Mouse (Mus musculus): ENCODE data around the gene AA986860. TPM values are rescaled to one million over a fixed set of nuclear protein-coding genes. Genes with fewer than 3 reads are reported as not detected.

The AA986860 gene
- total RNA-seq, 2 experiments from 2014 or later, result 1.5 TPM

GRCm38 (mm10) chr1:130734452-130734851 lies 2.7 kb downstream of the AA986860 start:
- no peak for DNase-seq (ENCODE audit: low spot score in 2 of 2)

GRCm38 (mm10) chr1:130734852-130735251 lies 3.1 kb downstream of the AA986860 start:
- DNase-seq (ENCODE audit: low spot score in 2 of 2), result no peak

GRCm38 (mm10) chr1:130737411-130737881 lies 5.7 kb downstream of the AA986860 start:
- DNase-seq (ENCODE audit: low spot score in 2 of 2), result no peak

GRCm38 (mm10) chr1:130737916-130738315 lies 6.1 kb downstream of the AA986860 start:
- no peak for DNase-seq (ENCODE audit: low spot score in 2 of 2)

- DNase-seq (ENCODE audit: low spot score in 2 of 2), result no peak
These were observed 6.9 kb downstream of the AA986860 start for GRCm38 (mm10) chr1:130738551-130739106.

- no peak for DNase-seq (ENCODE audit: low spot score in 2 of 2)
These were observed 7.9 kb downstream of the AA986860 start for GRCm38 (mm10) chr1:130739636-130740035.

GRCm38 (mm10) chr1:130740227-130740648 lies 8.5 kb downstream of the AA986860 start:
- peak in 1 of 2 experiments; percentile 27 for DNase-seq (ENCODE audit: low spot score in 2 of 2)

GRCm38 (mm10) chr1:130740781-130741720 lies 9.3 kb downstream of the AA986860 start:
- peak; percentile 52 to 53 for DNase-seq (ENCODE audit: low spot score in 2 of 2)

GRCm38 (mm10) chr1:130742201-130742600 lies 10.4 kb downstream of the AA986860 start:
- DNase-seq (ENCODE audit: low spot score in 2 of 2), result no peak

- no peak for DNase-seq (ENCODE audit: low spot score in 2 of 2)
These were observed 12.0 kb downstream of the AA986860 start for GRCm38 (mm10) chr1:130743775-130744174.

GRCm38 (mm10) chr1:130744217-130744616 lies 12.4 kb downstream of the AA986860 start:
- DNase-seq (ENCODE audit: low spot score in 2 of 2), result no peak

GRCm38 (mm10) chr1:130744961-130745360 lies 13.2 kb downstream of the AA986860 start:
- no peak for DNase-seq (ENCODE audit: low spot score in 2 of 2)

GRCm38 (mm10) chr1:130745591-130745990 lies 13.8 kb downstream of the AA986860 start:
- DNase-seq (ENCODE audit: low spot score in 2 of 2), result no peak

GRCm38 (mm10) chr1:130746819-130747218 lies 15.0 kb downstream of the AA986860 start:
- DNase-seq (ENCODE audit: low spot score in 2 of 2), result no peak

GRCm38 (mm10) chr1:130759689-130760088 lies 27.9 kb downstream of the AA986860 start:
- DNase-seq (ENCODE audit: low spot score in 2 of 2), result no peak

GRCm38 (mm10) chr1:130761597-130761996 lies 29.8 kb downstream of the AA986860 start:
- DNase-seq (ENCODE audit: low spot score in 2 of 2), result no peak

GRCm38 (mm10) chr1:130762045-130762760 lies 30.4 kb downstream of the AA986860 start:
- DNase-seq (ENCODE audit: low spot score in 2 of 2), result no peak

GRCm38 (mm10) chr1:130764027-130764461 lies 32.3 kb downstream of the AA986860 start:
- no peak for DNase-seq (ENCODE audit: low spot score in 2 of 2)

- DNase-seq (ENCODE audit: low spot score in 2 of 2), result no peak
These were observed 35.3 kb downstream of the AA986860 start for GRCm38 (mm10) chr1:130767066-130767465.

- DNase-seq (ENCODE audit: low spot score in 2 of 2), result no peak
These were observed 38.1 kb downstream of the AA986860 start for GRCm38 (mm10) chr1:130769925-130770324.

- no peak for DNase-seq (ENCODE audit: low spot score in 2 of 2)
These were observed 38.7 kb downstream of the AA986860 start for GRCm38 (mm10) chr1:130770487-130770886.

Data from left cerebral cortex, adult 18-20 months (tissue).